ENCODE assay signal across 21 mouse cellular contexts in the genomic region with DNA sequence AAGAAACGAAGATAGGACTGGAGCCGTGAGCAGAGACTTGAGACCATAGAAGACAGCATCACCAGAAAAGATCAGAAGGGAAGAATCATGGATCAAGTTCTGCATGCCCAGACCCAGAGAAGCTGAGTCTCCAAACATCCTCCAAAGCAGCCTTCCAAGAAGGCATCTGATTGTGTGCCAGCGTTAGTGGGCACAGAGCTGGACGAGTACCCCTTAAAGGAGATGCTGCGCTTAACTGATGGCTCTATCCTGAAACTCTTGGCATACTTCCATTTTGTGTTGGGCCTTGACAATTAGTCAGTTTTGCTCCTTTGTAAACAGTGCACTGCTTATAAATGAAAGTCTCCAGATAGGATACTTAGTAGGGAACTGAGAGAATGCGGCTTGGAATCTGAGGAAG.
DNase-seq lines count a peak whose midpoint lies in the region; ATAC-seq and TF ChIP-seq lines count a peak whose summit lies in the region.
"Had no signal": no experiment of that assay in that cellular context is flagged by ENCODE, and none has a peak within 500 bp of the region (broad histone marks: within the 10 kb centered on the region; RNA-seq: fewer than 3 reads in every experiment).

No protein-coding gene starts in this region.

- no peak overlapping the region for H3K27ac ChIP-seq in forebrain, embryonic 14.5 days (ENCODE audit: low read depth, low read length)
- no peak overlapping the region for H3K27ac ChIP-seq in forebrain, embryonic 15.5 days (replicated peaks)
- no peak overlapping the region for H3K27ac ChIP-seq in lung, embryonic 14.5 days (ENCODE audit: low read depth)
- H3K27ac ChIP-seq: forebrain, embryonic 10.5 days; forebrain, embryonic 13.5 days; heart, embryonic 15.5 days; hindbrain, embryonic 10.5 days; hindbrain, embryonic 13.5 days had no signal

- no peak overlapping the region for H3K4me2 ChIP-seq in forebrain, embryonic 14.5 days (ENCODE audit: low read length)
- no peak overlapping the region for H3K4me2 ChIP-seq in forebrain, embryonic 15.5 days (replicated peaks)
- no peak overlapping the region for H3K4me2 ChIP-seq in lung, embryonic 14.5 days
- H3K4me2 ChIP-seq: forebrain, embryonic 13.5 days; heart, embryonic 12.5 days; heart, embryonic 15.5 days; hindbrain, embryonic 13.5 days had no signal

- H3K9ac ChIP-seq in forebrain, embryonic 14.5 days (ENCODE audit: low read length) = no peak overlapping the region
- H3K9ac ChIP-seq in forebrain, embryonic 15.5 days (replicated peaks) = no peak overlapping the region
- H3K9ac ChIP-seq in lung, embryonic 14.5 days = no peak overlapping the region
- H3K9ac ChIP-seq: forebrain, embryonic 13.5 days; heart, embryonic 12.5 days; heart, embryonic 15.5 days; hindbrain, embryonic 13.5 days had no signal

- DNase-seq in forebrain, embryonic 14.5 days (ENCODE audit: low spot score) = peak; percentile 22
- peak; percentile 37 for DNase-seq in lung, embryonic 14.5 days
- DNase-seq in lung, postnatal 10 days = no peak
- DNase-seq in right cerebral cortex, postnatal 10 days (ENCODE audit: low spot score in 2 of 2) = peak; percentile 29
- DNase-seq in right cerebral cortex, postnatal 25 days = no peak
- DNase-seq: adrenal gland, adult 2 months; adrenal gland, postnatal 14 days; cerebellum, adult 11-12 months; cerebellum, adult 9-10 months; gastrocnemius, postnatal 25 days; heart, adult 18-20 months; heart, postnatal 10 days; heart, postnatal 36 days had no signal

- no peaks in the 10 kb centered on the region for H3K27me3 ChIP-seq in forebrain, embryonic 14.5 days (replicated peaks; ENCODE audit: control insufficient read depth, insufficient read depth, low read length)
- H3K27me3 ChIP-seq in forebrain, embryonic 15.5 days = no peaks in the 10 kb centered on the region
- H3K27me3 ChIP-seq in lung, embryonic 14.5 days (ENCODE audit: insufficient read depth, low read length) = no peaks in the 10 kb centered on the region
- H3K27me3 ChIP-seq: forebrain, embryonic 13.5 days; heart, embryonic 12.5 days; heart, embryonic 15.5 days; hindbrain, embryonic 13.5 days had no signal

- ATAC-seq in forebrain, embryonic 14.5 days = no peak
- no peak for ATAC-seq in forebrain, embryonic 15.5 days (replicated peaks)
- no peak for ATAC-seq in lung, embryonic 14.5 days (ENCODE audit: insufficient read depth)
- ATAC-seq: CD4-positive, CD25-positive, alpha-beta regulatory T cell, adult 4 months; forebrain, embryonic 13.5 days had no signal

- no peak for TF ChIP-seq CTCF in lung, embryonic 14.5 days (IDR thresholded peaks at IDR 0.05; ENCODE audit: low read depth)

- H3K9me3 ChIP-seq in forebrain, embryonic 14.5 days (replicated peaks; ENCODE audit: control insufficient read depth, low read length) = no peaks in the 10 kb centered on the region
- no peaks in the 10 kb centered on the region for H3K9me3 ChIP-seq in forebrain, embryonic 15.5 days
- no peaks in the 10 kb centered on the region for H3K9me3 ChIP-seq in lung, embryonic 14.5 days (ENCODE audit: low read depth, low read length)
- H3K9me3 ChIP-seq: forebrain, embryonic 10.5 days; forebrain, embryonic 13.5 days; heart, embryonic 12.5 days; heart, embryonic 15.5 days; hindbrain, embryonic 10.5 days; hindbrain, embryonic 13.5 days had no signal

- H3K36me3 ChIP-seq in forebrain, embryonic 14.5 days (ENCODE audit: control insufficient read depth, insufficient read depth, low read length) = no peaks in the 10 kb centered on the region
- H3K36me3 ChIP-seq in forebrain, embryonic 15.5 days = no peaks in the 10 kb centered on the region
- H3K36me3 ChIP-seq in lung, embryonic 14.5 days (ENCODE audit: insufficient read depth) = no peaks in the 10 kb centered on the region
- H3K36me3 ChIP-seq: forebrain, embryonic 10.5 days; heart, embryonic 12.5 days; heart, embryonic 15.5 days; hindbrain, embryonic 10.5 days; hindbrain, embryonic 13.5 days had no signal

- no peaks in the 10 kb centered on the region for H3K4me1 ChIP-seq in forebrain, embryonic 14.5 days (ENCODE audit: control insufficient read depth, insufficient read depth, low read length)
- no peaks in the 10 kb centered on the region for H3K4me1 ChIP-seq in forebrain, embryonic 15.5 days
- no peaks in the 10 kb centered on the region for H3K4me1 ChIP-seq in lung, embryonic 14.5 days (ENCODE audit: insufficient read depth)
- H3K4me1 ChIP-seq: forebrain, embryonic 10.5 days; forebrain, embryonic 13.5 days; heart, embryonic 12.5 days; heart, embryonic 15.5 days; hindbrain, embryonic 10.5 days; hindbrain, embryonic 13.5 days had no signal

- 61% methylated on average over 6 of the region's 6 CpGs for WGBS in forebrain, embryonic 14.5 days
- 61% methylated on average over 6 of the region's 6 CpGs for WGBS in forebrain, embryonic 15.5 days
- WGBS in lung, embryonic 14.5 days = 59% methylated on average over 6 of the region's 6 CpGs

- H3K4me3 ChIP-seq in forebrain, embryonic 14.5 days (ENCODE audit: low read depth, low read length) = no peak overlapping the region
- H3K4me3 ChIP-seq in forebrain, embryonic 15.5 days = no peak overlapping the region
- no peak overlapping the region for H3K4me3 ChIP-seq in lung, embryonic 14.5 days (ENCODE audit: low read depth, low read length)
- H3K4me3 ChIP-seq: forebrain, embryonic 10.5 days; forebrain, embryonic 13.5 days; heart, embryonic 12.5 days; heart, embryonic 15.5 days; hindbrain, embryonic 10.5 days; hindbrain, embryonic 13.5 days had no signal

Comparison
In these comparisons a context has a peak if more than half of its experiments do, and no peak if none do; other contexts are left out.
1. DNase-seq: peak in forebrain, embryonic 14.5 days (single experiment), lung, embryonic 14.5 days (single experiment) and right cerebral cortex, postnatal 10 days (2 of 2); none in lung, postnatal 10 days (single experiment) and right cerebral cortex, postnatal 25 days (single experiment).